Mouse (Mus musculus): Measurements from ENCODE around the gene Olfr835. TPM values are rescaled to one million over a fixed set of nuclear protein-coding genes. Genes with fewer than 3 reads are reported as not detected.

The Olfr835 gene
- polyA plus RNA-seq (2015; fragmentation: Nextera tagmentation; extraction: Ambion mirVana): not detected in 2 replicates

- Histone ChIP-seq H3K4me1 (no peaks in the 10 kb centered on the region), H3K4me3 (replicated peaks) (no peak within 1 kb of the TSS), H3K27ac (replicated peaks) (no peak within 1 kb of the TSS), H3K9me3 (replicated peaks) (no peaks in the 10 kb centered on the region), H3K9ac (no peak within 1 kb of the TSS), H3K36me3 (no peaks in the 10 kb centered on the region), H3K27me3 (no peaks in the 10 kb centered on the region), H3K4me2 (replicated peaks) (no peak within 1 kb of the TSS)
- 51% methylated on average over 1 of the region's 1 CpGs for WGBS
- no peak for ATAC-seq (ENCODE audit: insufficient number of reproducible peaks, low FRiP score, low TSS enrichment, low read depth)
Measured at GRCm38 (mm10) chr9:19032435-19032834, at the start of gene Olfr835. Gene Olfr835 (plus strand): TSS chr9:19032735.

- H3K9me3 ChIP-seq (replicated peaks): no peaks in the 10 kb centered on the region; the same call in 1 of the 2 replicates
- H3K27ac ChIP-seq (replicated peaks): no peak within 1 kb of the TSS
- 74% methylated on average over 3 of the region's 3 CpGs for WGBS
- no peak within 1 kb of the TSS for H3K4me2 ChIP-seq (replicated peaks)
- H3K4me3 ChIP-seq (replicated peaks): no peak within 1 kb of the TSS
- no peak for ATAC-seq (ENCODE audit: insufficient number of reproducible peaks, low FRiP score, low TSS enrichment, low read depth)
- H3K36me3 ChIP-seq: no peaks in the 10 kb centered on the region
- H3K9ac ChIP-seq: no peak within 1 kb of the TSS
- H3K27me3 ChIP-seq: no peaks in the 10 kb centered on the region
- H3K4me1 ChIP-seq: no peaks in the 10 kb centered on the region
Measured at GRCm38 (mm10) chr9:18987690-18988089, 44.8 kb upstream of the Olfr835 start, which contains the start of gene Olfr834. Gene Olfr834 (plus strand): TSS chr9:18987990.

- no peaks in the 10 kb centered on the region for H3K36me3 ChIP-seq
Measured at GRCm38 (mm10) chr9:19084986-19085385, 52.5 kb downstream of the Olfr835 start.

More at GRCm38 (mm10) chr9:19084986-19085385, 52.5 kb downstream of the Olfr835 start:
- no peaks in the 10 kb centered on the region for H3K27me3 ChIP-seq
- no peak overlapping the region for H3K4me3 ChIP-seq (replicated peaks)
- no peaks in the 10 kb centered on the region for H3K4me1 ChIP-seq
- H3K9ac ChIP-seq: no peak overlapping the region
- H3K4me2 ChIP-seq (replicated peaks): no peak overlapping the region
- H3K9me3 ChIP-seq (replicated peaks): no peaks in the 10 kb centered on the region; the same call in 1 of the 2 replicates
- no peak for ATAC-seq (ENCODE audit: insufficient number of reproducible peaks, low FRiP score, low TSS enrichment, low read depth)
- 24% methylated on average over 3 of the region's 3 CpGs for WGBS
- H3K27ac ChIP-seq (replicated peaks): no peak overlapping the region

Other genes with a start within 250 kb of the Olfr835 start
- not detected in 2 replicates for gene Olfr828, start 213.2 kb upstream of the Olfr835 start, polyA plus RNA-seq (2015; fragmentation: Nextera tagmentation; extraction: Ambion mirVana)
- not detected in 2 replicates for gene Olfr829, start 177.8 kb upstream of the Olfr835 start, polyA plus RNA-seq (2015; fragmentation: Nextera tagmentation; extraction: Ambion mirVana)
- not detected in 2 replicates for gene Olfr830, start 158.0 kb upstream of the Olfr835 start, polyA plus RNA-seq (2015; fragmentation: Nextera tagmentation; extraction: Ambion mirVana)
- gene Olfr832, start 95.6 kb upstream of the Olfr835 start, polyA plus RNA-seq (2015; fragmentation: Nextera tagmentation; extraction: Ambion mirVana): not detected in 2 replicates
- gene Olfr834, start 44.7 kb upstream of the Olfr835 start, polyA plus RNA-seq (2015; fragmentation: Nextera tagmentation; extraction: Ambion mirVana): not detected in 2 replicates
- gene Olfr836, start 87.6 kb downstream of the Olfr835 start, polyA plus RNA-seq (2015; fragmentation: Nextera tagmentation; extraction: Ambion mirVana): not detected in 2 replicates
- not detected in 2 replicates for gene Olfr837, start 103.6 kb downstream of the Olfr835 start, polyA plus RNA-seq (2015; fragmentation: Nextera tagmentation; extraction: Ambion mirVana)
- gene Olfr839-ps1, start 144.6 kb downstream of the Olfr835 start, polyA plus RNA-seq (2015; fragmentation: Nextera tagmentation; extraction: Ambion mirVana): 0.03 TPM in 1 of 2 replicates, not detected in the other
- not detected in 2 replicates for gene Olfr843, start 219.3 kb downstream of the Olfr835 start, polyA plus RNA-seq (2015; fragmentation: Nextera tagmentation; extraction: Ambion mirVana)